Mouse (Mus musculus): ENCODE results near the gene Rap2a.

- no peak for TF ChIP-seq CTCF (conservative IDR thresholded peaks at IDR 0.05; ENCODE audit: low read length)
- TF ChIP-seq POU5F1 (IDR thresholded peaks at IDR 0.05; ENCODE audit: borderline replicate concordance, low read length) = no peak
Observed at GRCm38 (mm10) chr14:120477288-120477981, 809 bp upstream of the Rap2a start.

All from E14TG2a.4 (cell line).